18 mouse cellular contexts compared by ENCODE assay signal in the genomic region with DNA sequence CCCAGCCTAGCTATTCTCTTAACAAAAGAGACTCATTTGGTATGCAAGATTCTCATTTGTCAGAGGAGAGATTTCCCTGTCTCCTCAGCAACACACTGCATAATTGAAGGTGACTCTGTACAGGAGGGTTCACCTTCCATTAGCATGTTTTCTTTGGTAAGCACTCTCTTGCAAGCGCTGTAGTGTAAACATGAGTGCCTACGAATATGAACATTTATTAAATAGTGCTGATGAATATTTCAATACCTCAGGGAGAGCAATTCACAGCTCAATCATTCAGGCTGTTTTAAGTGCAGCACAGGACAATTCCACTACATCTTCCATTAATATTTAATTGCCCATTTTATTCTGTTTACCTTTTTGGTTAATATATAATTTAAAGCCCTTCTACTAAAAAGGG.
DNase-seq lines count a peak whose midpoint lies in the region; ATAC-seq lines count a peak whose summit lies in the region.
"Had no signal": no experiment of that assay in that cellular context is flagged by ENCODE, and none has a peak within 500 bp of the region (broad histone marks: within the 10 kb centered on the region; RNA-seq: fewer than 3 reads in every experiment).

No protein-coding gene starts in this region.

- no peak for DNase-seq in neural tube, embryonic 11.5 days (ENCODE audit: low spot score)
- DNase-seq in neural tube, embryonic 10.5 days (ENCODE audit: extremely low spot score, low spot score): no peak
- DNase-seq in lung, postnatal 10 days: no peak
- DNase-seq in layer of hippocampus, adult 11-12 months (ENCODE audit: low spot score): no peak
- DNase-seq: adrenal gland, postnatal 10 days; cerebellum, adult 9-10 months; kidney, postnatal 25 days; liver; right cerebral cortex, adult 18-20 months; spleen, adult 18-20 months; thymus, postnatal 14 days had no signal

- no peak overlapping the region for H3K9ac ChIP-seq in neural tube, embryonic 11.5 days (ENCODE audit: low read length)
- H3K9ac ChIP-seq in hindbrain, embryonic 13.5 days: no peak overlapping the region
- no peak overlapping the region for H3K9ac ChIP-seq in midbrain, embryonic 15.5 days
- H3K9ac ChIP-seq: lung, embryonic 15.5 days; stomach, embryonic 15.5 days had no signal

- H3K4me3 ChIP-seq in neural tube, embryonic 11.5 days (ENCODE audit: low read depth, low read length): no peak overlapping the region
- no peak overlapping the region for H3K4me3 ChIP-seq in hindbrain, embryonic 13.5 days
- no peak overlapping the region for H3K4me3 ChIP-seq in midbrain, embryonic 15.5 days
- H3K4me3 ChIP-seq: lung, embryonic 15.5 days; stomach, embryonic 15.5 days had no signal

- ATAC-seq in neural tube, embryonic 11.5 days (ENCODE audit: insufficient read depth, low FRiP score, low TSS enrichment): peak; percentile 40; the same call in 1 of the 2 replicates
- peak; percentile 84 for ATAC-seq in hindbrain, embryonic 13.5 days (ENCODE audit: low FRiP score)
- ATAC-seq in midbrain, embryonic 15.5 days (replicated peaks): peak; percentile 97
- no peak for ATAC-seq in granulocyte monocyte progenitor cell, adult 5-6 weeks (replicated peaks; ENCODE audit: poor library complexity, severe bottlenecking)
- ATAC-seq: CD4-positive, CD25-positive, alpha-beta regulatory T cell, adult 4 months; intestine, embryonic 16.5 days had no signal

- 86% methylated on average over 2 of the region's 2 CpGs for WGBS in neural tube, embryonic 11.5 days
- WGBS in hindbrain, embryonic 13.5 days: 27% methylated on average over 2 of the region's 2 CpGs
- WGBS in midbrain, embryonic 15.5 days: 31% methylated on average over 2 of the region's 2 CpGs

- H3K27me3 ChIP-seq in neural tube, embryonic 11.5 days (ENCODE audit: control insufficient read depth, insufficient read depth, low read length): no peaks in the 10 kb centered on the region
- no peaks in the 10 kb centered on the region for H3K27me3 ChIP-seq in hindbrain, embryonic 13.5 days
- no peaks in the 10 kb centered on the region for H3K27me3 ChIP-seq in midbrain, embryonic 15.5 days (replicated peaks)
- H3K27me3 ChIP-seq: lung, embryonic 15.5 days; stomach, embryonic 15.5 days had no signal

- no peak overlapping the region for H3K4me2 ChIP-seq in neural tube, embryonic 11.5 days (ENCODE audit: low read depth)
- no peak overlapping the region for H3K4me2 ChIP-seq in hindbrain, embryonic 13.5 days
- H3K4me2 ChIP-seq in midbrain, embryonic 15.5 days: no peak overlapping the region
- H3K4me2 ChIP-seq: lung, embryonic 15.5 days; stomach, embryonic 15.5 days had no signal

- H3K36me3 ChIP-seq in neural tube, embryonic 11.5 days (ENCODE audit: control insufficient read depth, insufficient read depth, low read length): no peaks in the 10 kb centered on the region
- no peaks in the 10 kb centered on the region for H3K36me3 ChIP-seq in hindbrain, embryonic 13.5 days
- no peaks in the 10 kb centered on the region for H3K36me3 ChIP-seq in midbrain, embryonic 15.5 days (replicated peaks)
- H3K36me3 ChIP-seq: lung, embryonic 15.5 days; stomach, embryonic 15.5 days had no signal

- no peak overlapping the region for H3K27ac ChIP-seq in neural tube, embryonic 11.5 days (ENCODE audit: low read depth, low read length)
- no peak overlapping the region for H3K27ac ChIP-seq in hindbrain, embryonic 13.5 days
- H3K27ac ChIP-seq in midbrain, embryonic 15.5 days: 0 out of 2 replicates have a peak overlapping the region, but pooled peaks have one; percentile 38
- H3K27ac ChIP-seq: lung, embryonic 15.5 days; stomach, embryonic 15.5 days had no signal

- H3K9me3 ChIP-seq in neural tube, embryonic 11.5 days (ENCODE audit: control insufficient read depth, low read length): no peaks in the 10 kb centered on the region
- H3K9me3 ChIP-seq in hindbrain, embryonic 13.5 days: no peaks in the 10 kb centered on the region
- no peaks in the 10 kb centered on the region for H3K9me3 ChIP-seq in midbrain, embryonic 15.5 days
- H3K9me3 ChIP-seq: lung, embryonic 15.5 days; stomach, embryonic 15.5 days had no signal

- H3K4me1 ChIP-seq in neural tube, embryonic 11.5 days (ENCODE audit: control insufficient read depth, insufficient read depth, low read length): no peaks in the 10 kb centered on the region
- peaks cover 4% of the 10 kb centered on the region; the same call in 1 of the 2 replicates for H3K4me1 ChIP-seq in hindbrain, embryonic 13.5 days (replicated peaks)
- H3K4me1 ChIP-seq in midbrain, embryonic 15.5 days: no peaks in the 10 kb centered on the region
- H3K4me1 ChIP-seq: lung, embryonic 15.5 days; stomach, embryonic 15.5 days had no signal
